Mouse (Mus musculus) frontal cortex, postnatal 10 days (tissue): ENCODE measurements around the gene Stap2.

Experiments used
- DNase-seq, 2 experiments: peaks; one replicate each; pipeline ENCODE4 v3.0.0; 2022; ENCODE audit warnings: low spot score in 2 of 2, mixed read lengths in 1 of 2

Gene Stap2

GRCm38 (mm10) chr17:55959946-55960740 lies 45.2 kb downstream of the Stap2 start:
- DNase-seq, result no peak

DNA sequence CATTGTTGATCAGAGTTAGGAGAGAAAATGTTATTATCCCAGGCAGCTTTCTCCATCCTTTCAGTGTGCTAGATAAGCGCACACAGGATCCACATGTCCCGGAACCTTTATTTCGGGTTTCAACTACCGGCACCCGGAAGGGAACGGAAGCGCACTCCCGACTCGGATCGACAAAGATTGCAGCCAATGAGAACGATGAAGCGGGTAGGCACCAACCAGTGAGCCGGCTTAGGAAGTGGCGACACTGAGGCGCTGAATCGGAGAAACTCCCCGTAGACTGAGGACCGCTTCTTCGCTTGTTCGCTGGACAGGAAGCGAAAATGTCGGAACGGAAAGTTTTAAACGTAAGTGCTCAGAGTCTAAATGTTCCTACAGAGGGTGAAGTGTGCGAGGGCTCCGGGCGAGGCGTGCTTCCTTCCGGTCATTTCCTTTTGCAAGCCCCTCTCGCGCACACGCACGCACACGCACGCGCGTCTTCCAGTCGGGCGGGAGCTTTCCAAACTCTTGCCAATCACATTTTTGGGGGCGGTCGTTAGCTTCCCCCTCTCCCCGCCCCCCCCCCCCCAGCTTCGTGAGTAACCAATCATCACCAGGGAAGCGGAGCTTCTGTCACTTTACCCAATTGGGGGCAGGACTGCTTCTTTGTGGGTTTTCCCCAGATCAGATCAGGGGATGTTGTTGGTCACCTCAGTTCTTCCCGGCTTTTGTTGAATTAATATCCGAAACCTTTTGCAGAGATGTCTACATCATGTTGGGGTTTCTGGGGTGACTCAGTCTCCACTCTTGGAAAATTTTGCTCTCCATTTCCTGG lies 46.3 kb downstream of the Stap2 start, which contains the start of gene Yju2:
Yju2 (plus strand) TSS at position 182 of the 811 bp plus-strand sequence.
- peak; percentile 90 to 92 for DNase-seq

- no peak for DNase-seq
Observed at GRCm38 (mm10) chr17:55958584-55958886, 46.8 kb downstream of the Stap2 start.

- DNase-seq, result peak in 1 of 2 experiments; percentile 28
Observed at GRCm38 (mm10) chr17:55957726-55958583, 47.4 kb downstream of the Stap2 start.

DNA sequence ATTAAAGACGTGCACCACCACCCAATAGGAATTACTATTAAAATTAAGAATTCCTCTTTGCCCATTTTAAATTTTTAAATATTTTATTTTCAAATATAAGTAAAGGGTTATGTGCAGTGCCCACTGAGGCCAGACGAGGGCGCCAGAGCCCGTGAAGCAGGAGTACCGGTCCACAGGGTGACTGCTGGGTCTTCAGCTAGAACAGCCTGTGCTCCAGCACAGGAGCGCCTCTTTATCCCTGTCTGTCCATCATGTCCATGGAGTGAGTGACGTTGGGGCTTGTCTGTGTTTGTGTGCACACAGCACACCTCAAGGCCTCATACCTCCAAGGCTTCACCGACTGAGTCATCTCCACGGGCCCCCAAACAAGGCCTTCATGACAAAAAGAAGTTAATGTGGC lies 48.2 kb downstream of the Stap2 start:
- peak; percentile 41 to 62 for DNase-seq

GRCm38 (mm10) chr17:55956591-55956990 lies 48.8 kb downstream of the Stap2 start:
- DNase-seq, result no peak

- DNase-seq, result peak; percentile 71 to 76
Observed at GRCm38 (mm10) chr17:55956129-55956528, 49.3 kb downstream of the Stap2 start.

GRCm38 (mm10) chr17:55954229-55954628 lies 51.2 kb downstream of the Stap2 start:
- DNase-seq, result no peak

- no peak for DNase-seq
Observed at GRCm38 (mm10) chr17:55953751-55954150, 51.6 kb downstream of the Stap2 start.

DNA sequence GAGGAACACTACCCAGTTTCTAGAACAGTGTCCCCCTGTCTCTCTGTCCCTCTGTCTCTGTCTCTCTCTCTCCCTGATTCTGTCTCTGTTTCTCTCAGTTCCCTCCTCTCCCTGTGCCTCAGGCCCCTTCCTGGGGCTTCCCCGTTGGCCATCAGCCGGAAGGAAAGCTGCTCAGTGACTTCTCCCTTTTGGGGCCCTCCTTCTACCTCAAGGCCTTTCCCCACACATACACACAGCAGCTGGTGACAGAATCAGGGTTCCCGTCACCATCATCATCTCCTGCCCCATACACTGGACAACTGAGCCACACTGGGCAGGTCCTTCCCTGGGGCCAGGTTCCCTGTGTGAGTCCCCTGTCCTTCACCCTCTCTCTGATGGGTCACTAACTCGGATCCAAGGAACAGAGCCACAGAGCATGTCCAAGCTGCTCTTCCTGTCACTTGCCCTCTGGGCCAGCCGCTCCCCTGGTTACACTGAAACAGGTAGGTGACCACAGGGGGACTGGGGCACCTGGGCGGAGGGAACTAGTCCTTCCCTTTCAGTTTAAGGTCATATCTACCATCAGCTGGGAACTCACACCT lies 52.8 kb downstream of the Stap2 start, which contains the start of gene Ebi3:
Ebi3 (plus strand) TSS at position 194 of the 581 bp plus-strand sequence.
- peak in 1 of 2 experiments; percentile 10 for DNase-seq

- DNase-seq, result peak in 1 of 2 experiments; percentile 3
Observed at GRCm38 (mm10) chr17:55952041-55952440, 53.3 kb downstream of the Stap2 start.

GRCm38 (mm10) chr17:55950601-55951000 lies 54.8 kb downstream of the Stap2 start:
- no peak for DNase-seq

DNA sequence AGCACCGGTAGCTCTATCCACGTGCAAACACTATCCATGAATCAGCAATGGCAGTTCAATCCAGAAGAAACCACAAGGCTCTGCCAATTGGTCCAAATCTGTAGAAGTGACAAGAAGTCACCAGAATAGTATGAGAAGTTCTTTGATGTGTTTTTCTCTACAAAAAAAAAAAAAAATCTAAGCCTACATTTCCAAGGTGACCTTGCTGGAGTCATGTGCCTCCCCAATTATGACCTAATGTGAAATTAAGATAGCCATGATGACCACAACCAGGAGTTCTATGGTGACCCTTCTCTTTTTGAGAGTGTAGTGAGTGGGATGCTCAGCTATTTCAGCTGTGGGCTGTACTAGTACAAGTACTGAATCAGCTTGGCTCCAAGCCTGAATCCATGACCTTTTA lies 56.0 kb downstream of the Stap2 start, which contains the start of gene Zfp119b:
Zfp119b (minus strand) TSS at position 101 of the 400 bp plus-strand sequence.
- DNase-seq, result no peak

GRCm38 (mm10) chr17:55948647-55949046 lies 56.7 kb downstream of the Stap2 start:
- DNase-seq, result no peak
